Mouse (Mus musculus): ENCODE data around the gene Fam50b. TPM values are rescaled to one million over a fixed set of nuclear protein-coding genes. Genes with fewer than 3 reads are reported as not detected.
A peak's percentile ranks its signal among the peaks of the same experiment; 100 is the strongest.

Fam50b gene
- polyA plus RNA-seq, 1 experiment from 2014 or later: 0.07 TPM

DNA sequence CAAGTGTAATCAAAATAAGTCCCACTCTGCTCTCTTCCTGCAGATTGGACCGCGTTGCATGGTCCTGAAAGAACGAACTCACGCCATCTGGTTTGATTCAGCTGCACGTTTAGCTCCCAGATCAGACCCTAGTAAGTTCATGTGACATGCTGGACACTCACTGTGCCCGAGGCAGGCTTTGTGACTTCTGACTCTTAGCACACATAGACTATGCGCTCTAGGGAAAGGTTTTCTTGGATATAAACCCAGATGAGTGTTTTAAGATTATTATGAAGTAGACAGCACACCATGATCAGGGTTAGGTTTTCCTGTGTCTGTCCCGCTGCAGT, 8.2 kb upstream of the Fam50b start:
- peak; percentile 51; the same call in 1 of the 2 replicates for ATAC-seq (ENCODE audit: low FRiP score, low TSS enrichment)
- Histone ChIP-seq H3K9me3 (ENCODE audit: control insufficient read depth, low read length) (no peaks in the 10 kb centered on the region), H3K4me1 (replicated peaks; ENCODE audit: control insufficient read depth, insufficient read depth) (no peaks in the 10 kb centered on the region; the same call in 1 of the 2 replicates), H3K9ac (ENCODE audit: low read length) (no peak overlapping the region), H3K27ac (replicated peaks) (peak overlapping the region; percentile 45), H3K4me2 (replicated peaks; ENCODE audit: low read depth) (peak overlapping the region; percentile 41), H3K4me3 (ENCODE audit: low read depth, low read length) (peak overlapping the region; percentile 18; the same call in 1 of the 2 replicates), H3K27me3 (ENCODE audit: control insufficient read depth, insufficient read depth, low read length) (no peaks in the 10 kb centered on the region), H3K36me3 (ENCODE audit: control insufficient read depth, insufficient read depth, low read length) (no peaks in the 10 kb centered on the region)
- WGBS: 22% methylated on average over 8 of the region's 8 CpGs
- DNase-seq (ENCODE audit: low spot score): no peak
- TF ChIP-seq EP300 (optimal IDR thresholded peaks at IDR 0.05) (no peak), CTCF (IDR thresholded peaks at IDR 0.05; ENCODE audit: low read depth) (no peak)

- H3K4me3 ChIP-seq (ENCODE audit: low read depth, low read length): no peak overlapping the region
- TF ChIP-seq CTCF (IDR thresholded peaks at IDR 0.05; ENCODE audit: low read depth): peak; percentile 33
- no peak for TF ChIP-seq EP300 (optimal IDR thresholded peaks at IDR 0.05)
- H3K4me2 ChIP-seq (replicated peaks; ENCODE audit: low read depth): no peak overlapping the region
- DNase-seq (ENCODE audit: low spot score) (no peak), ATAC-seq (ENCODE audit: low FRiP score, low TSS enrichment) (no peak)
- H3K4me1 ChIP-seq (replicated peaks; ENCODE audit: control insufficient read depth, insufficient read depth): no peaks in the 10 kb centered on the region; the same call in 1 of the 2 replicates
- WGBS: 94% methylated on average over 2 of the region's 2 CpGs
- H3K27me3 ChIP-seq (ENCODE audit: control insufficient read depth, insufficient read depth, low read length): no peaks in the 10 kb centered on the region
- H3K27ac ChIP-seq (replicated peaks): no peak overlapping the region
- no peak overlapping the region for H3K9ac ChIP-seq (ENCODE audit: low read length)
- H3K9me3 ChIP-seq (ENCODE audit: control insufficient read depth, low read length): no peaks in the 10 kb centered on the region
- H3K36me3 ChIP-seq (ENCODE audit: control insufficient read depth, insufficient read depth, low read length): no peaks in the 10 kb centered on the region
Observed at GRCm38 (mm10) chr13:34727060-34727459, 7.6 kb upstream of the Fam50b start.

- Histone ChIP-seq H3K4me2 (replicated peaks; ENCODE audit: low read depth) (no peak overlapping the region), H3K27me3 (ENCODE audit: control insufficient read depth, insufficient read depth, low read length) (no peaks in the 10 kb centered on the region), H3K9me3 (ENCODE audit: control insufficient read depth, low read length) (no peaks in the 10 kb centered on the region), H3K4me3 (ENCODE audit: low read depth, low read length) (no peak overlapping the region), H3K4me1 (replicated peaks; ENCODE audit: control insufficient read depth, insufficient read depth) (no peaks in the 10 kb centered on the region), H3K36me3 (ENCODE audit: control insufficient read depth, insufficient read depth, low read length) (no peaks in the 10 kb centered on the region), H3K9ac (ENCODE audit: low read length) (no peak overlapping the region), H3K27ac (replicated peaks) (no peak overlapping the region)
- WGBS: 89% methylated on average over 6 of the region's 6 CpGs
- no peak for ATAC-seq (ENCODE audit: low FRiP score, low TSS enrichment)
- TF ChIP-seq CTCF (IDR thresholded peaks at IDR 0.05; ENCODE audit: low read depth) (no peak), EP300 (optimal IDR thresholded peaks at IDR 0.05) (no peak)
- no peak for DNase-seq (ENCODE audit: low spot score)
Observed at GRCm38 (mm10) chr13:34731551-34731950, 3.1 kb upstream of the Fam50b start.

- DNase-seq (ENCODE audit: low spot score): no peak
- Histone ChIP-seq H3K27ac (replicated peaks) (no peak overlapping the region), H3K4me2 (replicated peaks; ENCODE audit: low read depth) (no peak overlapping the region), H3K4me1 (replicated peaks; ENCODE audit: control insufficient read depth, insufficient read depth) (no peaks in the 10 kb centered on the region), H3K4me3 (ENCODE audit: low read depth, low read length) (no peak overlapping the region), H3K27me3 (ENCODE audit: control insufficient read depth, insufficient read depth, low read length) (no peaks in the 10 kb centered on the region), H3K36me3 (ENCODE audit: control insufficient read depth, insufficient read depth, low read length) (no peaks in the 10 kb centered on the region), H3K9ac (ENCODE audit: low read length) (no peak overlapping the region), H3K9me3 (ENCODE audit: control insufficient read depth, low read length) (no peaks in the 10 kb centered on the region)
- no peak for TF ChIP-seq EP300 (optimal IDR thresholded peaks at IDR 0.05)
- no peak for TF ChIP-seq CTCF (IDR thresholded peaks at IDR 0.05; ENCODE audit: low read depth)
- ATAC-seq (ENCODE audit: low FRiP score, low TSS enrichment): no peak
- WGBS: 39% methylated on average over 1 of the region's 1 CpGs
Observed at GRCm38 (mm10) chr13:34733780-34734179, 870 bp upstream of the Fam50b start.

DNA sequence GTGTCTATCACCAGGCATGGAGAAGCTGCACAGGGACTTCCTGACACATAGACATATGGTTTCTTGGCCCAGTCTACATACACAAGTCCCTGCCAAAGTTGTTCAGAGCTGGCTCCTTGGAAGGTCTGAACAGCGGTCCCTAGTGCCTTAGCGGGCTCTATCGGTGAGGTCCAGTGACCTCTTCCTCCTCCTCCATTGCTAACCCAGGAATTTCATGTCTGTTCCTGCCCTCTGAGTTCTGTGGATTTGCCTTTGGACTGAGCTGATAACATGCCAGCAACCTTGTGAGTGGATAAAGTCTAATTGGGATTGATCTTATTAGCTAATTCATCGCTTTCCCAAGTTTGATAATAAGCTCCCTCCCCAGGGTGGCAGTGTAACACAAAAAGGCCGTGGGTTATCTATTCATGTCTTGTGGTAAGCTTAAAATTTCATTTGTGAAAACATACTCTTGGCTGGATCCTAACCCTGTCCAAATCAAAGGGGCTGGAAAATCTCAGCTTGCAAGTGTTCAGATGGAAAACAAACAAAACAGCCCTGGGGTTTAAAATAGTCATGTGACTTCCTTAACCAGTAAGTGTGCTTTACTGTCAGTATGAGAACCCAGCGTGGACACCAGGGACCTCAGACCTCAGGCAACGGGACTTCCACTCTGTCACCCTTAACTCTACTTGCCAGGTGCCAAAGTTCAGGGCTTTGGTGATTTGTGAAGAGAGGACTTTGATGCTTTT, 3.5 kb downstream of the Fam50b start:
- no peak for ATAC-seq (ENCODE audit: low FRiP score, low TSS enrichment)
- DNase-seq (ENCODE audit: low spot score): no peak
- Histone ChIP-seq H3K4me1 (replicated peaks; ENCODE audit: control insufficient read depth, insufficient read depth) (no peaks in the 10 kb centered on the region), H3K36me3 (ENCODE audit: control insufficient read depth, insufficient read depth, low read length) (no peaks in the 10 kb centered on the region), H3K4me2 (replicated peaks; ENCODE audit: low read depth) (no peak overlapping the region), H3K27me3 (ENCODE audit: control insufficient read depth, insufficient read depth, low read length) (no peaks in the 10 kb centered on the region), H3K4me3 (ENCODE audit: low read depth, low read length) (no peak overlapping the region), H3K9ac (ENCODE audit: low read length) (no peak overlapping the region), H3K9me3 (ENCODE audit: control insufficient read depth, low read length) (no peaks in the 10 kb centered on the region), H3K27ac (replicated peaks) (no peak overlapping the region)
- WGBS: 57% methylated on average over 7 of the region's 7 CpGs
- no peak for TF ChIP-seq EP300 (optimal IDR thresholded peaks at IDR 0.05)
- TF ChIP-seq CTCF (IDR thresholded peaks at IDR 0.05; ENCODE audit: low read depth): 0 out of 2 replicates have a peak, but pooled peaks have one; percentile 9

DNA sequence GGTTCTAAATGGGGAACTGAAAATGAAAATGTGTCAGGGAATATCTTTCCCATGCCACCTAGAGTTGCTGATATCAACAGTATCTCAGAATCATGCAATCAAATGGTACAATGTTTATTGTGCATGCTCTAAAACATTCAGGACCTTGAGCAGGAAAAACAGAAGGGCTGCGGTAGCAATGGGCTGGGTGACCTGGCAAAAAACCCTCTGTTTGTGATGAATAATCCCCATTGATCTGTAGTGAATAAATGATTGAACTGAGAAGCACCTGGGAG, 4.0 kb downstream of the Fam50b start:
- WGBS: 63% methylated on average over 1 of the region's 1 CpGs
- H3K4me1 ChIP-seq (replicated peaks; ENCODE audit: control insufficient read depth, insufficient read depth): no peaks in the 10 kb centered on the region
- H3K4me2 ChIP-seq (replicated peaks; ENCODE audit: low read depth): no peak overlapping the region
- H3K27me3 ChIP-seq (ENCODE audit: control insufficient read depth, insufficient read depth, low read length): no peaks in the 10 kb centered on the region
- H3K9me3 ChIP-seq (ENCODE audit: control insufficient read depth, low read length): no peaks in the 10 kb centered on the region
- no peak for DNase-seq (ENCODE audit: low spot score)
- ATAC-seq (ENCODE audit: low FRiP score, low TSS enrichment): no peak
- no peak overlapping the region for H3K27ac ChIP-seq (replicated peaks)
- H3K4me3 ChIP-seq (ENCODE audit: low read depth, low read length): no peak overlapping the region
- no peak overlapping the region for H3K9ac ChIP-seq (ENCODE audit: low read length)
- H3K36me3 ChIP-seq (ENCODE audit: control insufficient read depth, insufficient read depth, low read length): no peaks in the 10 kb centered on the region
- TF ChIP-seq CTCF (IDR thresholded peaks at IDR 0.05; ENCODE audit: low read depth) (no peak), EP300 (optimal IDR thresholded peaks at IDR 0.05) (no peak)

Data from stomach, postnatal 0 days (tissue).